Mouse (Mus musculus) G1E (cell line): ENCODE results near the gene Izumo4. TPM values are rescaled to one million over a fixed set of nuclear protein-coding genes. Genes with fewer than 3 reads are reported as not detected.
A peak's percentile ranks its signal among the peaks of the same experiment; 100 is the strongest.

Experiments
- ATAC-seq: 2 replicates; pipeline ENCODE4 v1.8.0; 2016; ENCODE audit warnings: mild to moderate bottlenecking; ENCODE audit not compliant: insufficient number of reproducible peaks, poor library complexity, low FRiP score, severe bottlenecking; ENCODE audit errors: extremely low read depth
- DNase-seq: peaks from one replicate; pipeline ENCODE4 v3.0.0; 2012; ENCODE audit warnings: low spot score
- H3K27me3 ChIP-seq: 2 replicates; pipeline ENCODE4 v1.6.1; 2012; ENCODE audit warnings: mild to moderate bottlenecking, low read length, inconsistent platforms; ENCODE audit not compliant: insufficient read depth
- H3K36me3 ChIP-seq: replicated peaks from 2 replicates; pipeline ENCODE3; 2012; ENCODE audit warnings: mild to moderate bottlenecking, inconsistent platforms
- H3K4me1 ChIP-seq: 2 replicates; pipeline ENCODE4 v1.6.1; 2012; ENCODE audit warnings: low read depth, low read length, inconsistent platforms, mixed read lengths; ENCODE audit not compliant: insufficient read depth
- H3K4me3 ChIP-seq: 2 replicates; pipeline ENCODE4 v1.5.1; 2012; ENCODE audit warnings: low read depth, mild to moderate bottlenecking, inconsistent platforms, low read length, moderate library complexity, mixed read lengths
- H3K9me3 ChIP-seq: replicated peaks from 2 replicates; pipeline ENCODE4 v1.6.1; 2012; ENCODE audit warnings: inconsistent platforms
- CTCF ChIP-seq: IDR thresholded peaks from 2 replicates; pipeline ENCODE4 v1.5.1; 2012; ENCODE audit warnings: low read depth, low read length, inconsistent platforms, mixed read lengths
- GATA1 ChIP-seq: IDR thresholded peaks from 2 replicates; pipeline ENCODE4 v1.6.1; 2012; ENCODE audit warnings: borderline replicate concordance, low read length, inconsistent platforms, mixed read lengths
- GATA2 ChIP-seq: IDR thresholded peaks from 2 replicates; pipeline ENCODE4 v1.6.1; 2012; ENCODE audit warnings: low read depth, low read length, inconsistent platforms, borderline replicate concordance
- POLR2AphosphoS5 ChIP-seq: IDR thresholded peaks from 2 replicates; pipeline ENCODE4 v1.6.1; 2012; ENCODE audit warnings: low read depth, low read length, inconsistent platforms; ENCODE audit not compliant: insufficient replicate concordance
- TAL1 ChIP-seq: conservative IDR thresholded peaks from 2 replicates; pipeline ENCODE4 v1.6.1; 2012; ENCODE audit warnings: low read depth, low read length, inconsistent platforms, mixed read lengths
- polyA plus RNA-seq: library from polyadenylated mRNA; stranded (reverse); fragments of >175 nt; gene quantifications from 2 replicates; pipeline ENCODE4 v1.2.3, GENCODE M21; 2012
- total RNA-seq, 2 experiments: library from RNA; stranded (forward) in 1 of 2; stranded (reverse) in 1 of 2; fragments of 200-1000 nt in 1 of 2; fragments of >200 nt in 1 of 2; fragmentation: Nextera tagmentation in 1 of 2; gene quantifications; 2 replicates each; pipeline ENCODE4 v1.2.3; 2014 to 2017

Izumo4 gene
- total and polyA plus RNA-seq, 3 experiments: 5.9 to 8.2 (median 7.4) TPM

DNA sequence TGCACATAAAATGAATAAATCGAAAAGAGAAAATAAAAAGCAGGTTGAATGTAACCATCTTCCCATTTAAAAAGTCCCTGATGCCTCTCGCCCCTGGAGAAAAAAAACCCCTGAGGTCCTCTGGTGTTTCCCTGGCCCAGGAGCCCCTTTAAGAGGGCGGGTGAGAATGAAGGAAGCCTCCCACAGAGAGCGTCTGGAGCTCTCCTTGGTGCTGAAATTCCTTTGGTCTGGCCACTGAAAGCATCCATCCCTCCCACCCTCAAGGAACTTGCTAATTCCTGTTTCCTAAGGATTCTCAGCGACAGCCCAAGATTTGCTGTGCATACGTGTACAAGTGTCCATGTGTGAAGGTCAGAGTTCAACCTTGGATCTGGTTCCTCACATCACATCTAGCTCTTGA, 46.6 kb downstream of the Izumo4 start:
- Histone ChIP-seq H3K9me3 (no peaks in the 10 kb centered on the region), H3K4me3 (no peak overlapping the region), H3K4me1 (peaks cover 38% of the 10 kb centered on the region), H3K27me3 (peaks cover 8% of the 10 kb centered on the region), H3K36me3 (no peaks in the 10 kb centered on the region)
- TF ChIP-seq GATA2 (no peak), POLR2AphosphoS5 (no peak), TAL1 (no peak), CTCF (no peak), GATA1 (no peak)
- no peak for ATAC-seq
- DNase-seq: no peak

DNA sequence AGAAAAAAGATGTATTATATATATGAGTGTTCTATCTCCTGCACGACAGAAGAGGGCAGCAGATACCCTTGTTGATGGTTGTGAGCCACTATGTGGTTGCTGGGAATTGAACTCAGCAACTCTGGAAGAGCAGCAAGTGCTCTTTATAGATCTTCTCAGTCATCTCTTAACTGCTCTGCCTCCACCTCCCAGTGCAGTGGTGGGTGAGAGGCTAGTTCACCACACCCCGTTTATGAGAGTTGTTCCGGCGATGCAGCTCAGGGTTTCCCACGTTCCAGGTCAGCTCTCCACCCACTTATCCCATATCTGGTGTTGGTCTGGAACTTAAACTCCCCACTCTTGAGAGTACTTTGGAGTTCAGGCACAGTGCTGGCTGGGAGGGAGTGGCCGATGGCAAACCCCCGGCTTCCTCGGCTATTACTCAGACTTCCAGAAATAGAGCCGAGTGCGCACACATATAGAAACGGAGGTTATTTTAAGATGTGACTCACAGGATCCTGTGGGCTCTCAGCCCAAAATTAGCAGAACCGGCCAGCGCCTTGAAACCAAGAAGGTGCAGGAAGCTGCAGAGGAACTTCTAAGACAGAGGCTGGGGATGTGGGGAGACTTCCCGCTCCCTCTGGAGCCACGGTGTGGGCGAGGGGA, 49.3 kb downstream of the Izumo4 start:
- peaks cover 41% of the 10 kb centered on the region for H3K4me1 ChIP-seq

DNA sequence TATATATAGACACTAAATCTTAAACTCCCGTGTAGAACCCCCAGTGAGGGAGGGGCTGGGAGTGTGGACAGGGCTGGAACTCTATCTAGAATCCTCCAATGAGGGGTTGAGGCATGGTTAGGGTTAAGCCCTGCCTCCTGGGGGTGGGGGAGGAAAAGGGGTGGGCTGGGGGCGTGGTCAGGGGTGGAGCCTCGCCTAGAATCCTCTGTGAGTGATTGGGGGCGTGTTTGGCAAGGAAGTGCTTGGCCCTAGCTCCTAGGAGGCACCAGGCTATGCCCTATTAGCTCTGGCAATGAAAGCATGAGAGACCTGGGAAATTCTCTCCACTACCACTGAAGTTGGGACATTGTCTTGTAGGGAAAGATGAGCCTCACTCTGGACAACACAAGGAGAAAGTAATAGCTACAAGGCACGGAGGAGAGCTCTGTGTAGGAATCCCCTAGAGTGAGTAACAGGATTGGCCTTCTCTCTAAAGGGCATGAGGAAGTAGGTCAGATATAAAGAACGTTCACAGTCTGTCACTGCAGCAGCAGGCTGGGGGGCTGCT, 50.2 kb downstream of the Izumo4 start:
- peak; percentile 45 for ATAC-seq
- TF ChIP-seq CTCF (no peak), POLR2AphosphoS5 (no peak), GATA1 (no peak), GATA2 (no peak), TAL1 (no peak)
- H3K4me1 ChIP-seq: peaks cover 49% of the 10 kb centered on the region
- peak overlapping the region; percentile 64; the same call in 1 of the 2 replicates for H3K4me3 ChIP-seq
- DNase-seq: peak; percentile 76
- peaks cover 11% of the 10 kb centered on the region for H3K36me3 ChIP-seq
- peaks cover 2% of the 10 kb centered on the region; the same call in 1 of the 2 replicates for H3K27me3 ChIP-seq
- no peaks in the 10 kb centered on the region for H3K9me3 ChIP-seq

More for the DNA sequence above, 49.3 kb downstream of the Izumo4 start:
- Histone ChIP-seq H3K27me3 (peaks cover 6% of the 10 kb centered on the region), H3K9me3 (no peaks in the 10 kb centered on the region), H3K36me3 (peaks cover 2% of the 10 kb centered on the region), H3K4me3 (peak overlapping the region; percentile 64; the same call in 1 of the 2 replicates)
- DNase-seq (no peak), ATAC-seq (no peak)
- TF ChIP-seq CTCF: no peak
- no peak for TF ChIP-seq GATA1
- no peak for TF ChIP-seq TAL1
- no peak for TF ChIP-seq GATA2
- TF ChIP-seq POLR2AphosphoS5: no peak

DNA sequence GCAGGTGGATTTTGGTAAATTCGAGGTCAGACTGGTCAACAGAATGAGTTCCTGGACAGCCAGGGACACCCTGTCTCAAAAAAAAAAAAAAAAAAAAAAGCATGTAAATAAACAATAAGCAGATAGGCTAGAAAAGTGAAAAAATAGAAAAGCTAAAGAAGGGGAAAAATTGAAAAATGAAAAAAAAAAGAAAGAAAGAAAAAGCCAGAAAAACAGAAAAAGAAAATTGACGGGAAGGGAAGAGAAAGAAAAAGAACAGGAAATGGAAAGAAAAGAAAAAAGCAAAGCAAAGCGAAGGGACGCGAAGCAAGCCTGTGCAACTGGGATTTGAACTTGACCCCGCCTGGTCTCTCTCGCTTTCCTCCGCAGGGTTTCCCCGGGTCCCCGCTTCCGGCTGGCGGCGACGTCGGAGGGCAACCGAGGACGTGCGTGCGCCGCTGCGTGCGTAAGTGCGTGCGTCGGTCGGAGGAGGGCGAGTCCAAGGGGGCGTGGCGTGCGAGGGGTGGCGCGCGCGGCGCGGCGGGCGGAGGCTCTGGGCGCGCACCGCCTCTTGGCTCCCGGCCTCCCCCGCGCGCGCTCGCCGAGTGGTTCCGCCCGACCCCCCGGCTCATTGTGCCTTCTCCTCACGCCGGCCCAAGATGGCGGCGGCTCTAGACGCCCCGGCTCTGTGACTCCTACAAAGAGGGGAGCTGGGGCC, 52.8 kb downstream of the Izumo4 start, which contains the start of gene Dot1l:
Gene Dot1l (plus strand): TSS at position 613 of the 697 bp plus-strand sequence.
- Histone ChIP-seq H3K4me3 (peak within 1 kb of the TSS; percentile 92), H3K36me3 (peaks cover 37% of the 10 kb centered on the region), H3K9me3 (no peaks in the 10 kb centered on the region), H3K4me1 (peaks cover 68% of the 10 kb centered on the region), H3K27me3 (no peaks in the 10 kb centered on the region)
- DNase-seq: peak; percentile 92
- ATAC-seq: peak; percentile 55; the same call in 1 of the 2 replicates
- TF ChIP-seq GATA1 (no peak), TAL1 (no peak), POLR2AphosphoS5 (no peak), CTCF (no peak), GATA2 (no peak)

Other genes starting within 250 kb of the Izumo4 start
Only the 20 nearest of the 26 such genes appear.
- 62.1 and 68.3 TPM in 2 replicates for gene Rexo1, start 140.6 kb upstream of the Izumo4 start, total RNA-seq (2014; fragmentation: Nextera tagmentation)
- 10.9 and 14.3 TPM in 2 replicates for gene Rexo1, start 140.6 kb upstream of the Izumo4 start, total RNA-seq (2017)
- 148 and 173 TPM in 2 replicates for gene Rexo1, start 140.6 kb upstream of the Izumo4 start, polyA plus RNA-seq
- gene Klf16, start 124.9 kb upstream of the Izumo4 start, total RNA-seq (2014; fragmentation: Nextera tagmentation): 10.8 and 14.0 TPM in 2 replicates
- 6.1 and 8.1 TPM in 2 replicates for gene Klf16, start 124.9 kb upstream of the Izumo4 start, total RNA-seq (2017)
- gene Klf16, start 124.9 kb upstream of the Izumo4 start, polyA plus RNA-seq: 105 and 141 TPM in 2 replicates
- 12.4 and 14.6 TPM in 2 replicates for gene Abhd17a, start 111.8 kb upstream of the Izumo4 start, total RNA-seq (2014; fragmentation: Nextera tagmentation)
- 37.8 and 44.0 TPM in 2 replicates for gene Abhd17a, start 111.8 kb upstream of the Izumo4 start, total RNA-seq (2017)
- 574 and 928 TPM in 2 replicates for gene Abhd17a, start 111.8 kb upstream of the Izumo4 start, polyA plus RNA-seq
- gene Scamp4, start 99.3 kb upstream of the Izumo4 start, total RNA-seq (2014; fragmentation: Nextera tagmentation): 37.5 and 39.4 TPM in 2 replicates
- 12.7 and 12.9 TPM in 2 replicates for gene Scamp4, start 99.3 kb upstream of the Izumo4 start, total RNA-seq (2017)
- 72.8 and 87.0 TPM in 2 replicates for gene Scamp4, start 99.3 kb upstream of the Izumo4 start, polyA plus RNA-seq
- gene Adat3, start 99.3 kb upstream of the Izumo4 start, total RNA-seq (2014; fragmentation: Nextera tagmentation): not detected in 2 replicates
- 1.2 and 1.6 TPM in 2 replicates for gene Adat3, start 99.3 kb upstream of the Izumo4 start, total RNA-seq (2017)
- gene Adat3, start 99.3 kb upstream of the Izumo4 start, polyA plus RNA-seq: 19.4 and 23.5 TPM in 2 replicates
- gene Gm49322, start 96.2 kb upstream of the Izumo4 start, total RNA-seq (2014; fragmentation: Nextera tagmentation): 1.1 and 2.2 TPM in 2 replicates
- 0.82 and 1.2 TPM in 2 replicates for gene Gm49322, start 96.2 kb upstream of the Izumo4 start, total RNA-seq (2017)
- gene Gm49322, start 96.2 kb upstream of the Izumo4 start, polyA plus RNA-seq: 2.4 and 2.8 TPM in 2 replicates
- 91.3 and 110 TPM in 2 replicates for gene Csnk1g2, start 79.3 kb upstream of the Izumo4 start, total RNA-seq (2014; fragmentation: Nextera tagmentation)
- gene Csnk1g2, start 79.3 kb upstream of the Izumo4 start, total RNA-seq (2017): 189 and 193 TPM in 2 replicates
- 470 and 513 TPM in 2 replicates for gene Csnk1g2, start 79.3 kb upstream of the Izumo4 start, polyA plus RNA-seq
- 11.1 and 19.7 TPM in 2 replicates for gene Btbd2, start 45.1 kb upstream of the Izumo4 start, total RNA-seq (2014; fragmentation: Nextera tagmentation)
- gene Btbd2, start 45.1 kb upstream of the Izumo4 start, total RNA-seq (2017): 17.9 and 19.2 TPM in 2 replicates
- gene Btbd2, start 45.1 kb upstream of the Izumo4 start, polyA plus RNA-seq: 96.3 and 102 TPM in 2 replicates
- 127 and 140 TPM in 2 replicates for gene Mknk2, start 24.1 kb upstream of the Izumo4 start, total RNA-seq (2014; fragmentation: Nextera tagmentation)
- gene Mknk2, start 24.1 kb upstream of the Izumo4 start, total RNA-seq (2017): 70.4 and 72.2 TPM in 2 replicates
- 455 and 521 TPM in 2 replicates for gene Mknk2, start 24.1 kb upstream of the Izumo4 start, polyA plus RNA-seq
- gene Mob3a, start 207 bp upstream of the Izumo4 start, total RNA-seq (2014; fragmentation: Nextera tagmentation): 44.4 and 52.8 TPM in 2 replicates
- 53.8 and 61.8 TPM in 2 replicates for gene Mob3a, start 207 bp upstream of the Izumo4 start, total RNA-seq (2017)
- gene Mob3a, start 207 bp upstream of the Izumo4 start, polyA plus RNA-seq: 45.8 and 54.2 TPM in 2 replicates
- gene Ap3d1, start 40.1 kb downstream of the Izumo4 start, total RNA-seq (2014; fragmentation: Nextera tagmentation): 121 and 133 TPM in 2 replicates
- 72.3 and 88.3 TPM in 2 replicates for gene Ap3d1, start 40.1 kb downstream of the Izumo4 start, total RNA-seq (2017)
- 37.4 and 39.4 TPM in 2 replicates for gene Ap3d1, start 40.1 kb downstream of the Izumo4 start, polyA plus RNA-seq
- 95.3 and 105 TPM in 2 replicates for gene Dot1l, start 53.0 kb downstream of the Izumo4 start, total RNA-seq (2014; fragmentation: Nextera tagmentation)
- gene Dot1l, start 53.0 kb downstream of the Izumo4 start, total RNA-seq (2017): 8.7 and 9.0 TPM in 2 replicates
- gene Dot1l, start 53.0 kb downstream of the Izumo4 start, polyA plus RNA-seq: 118 and 121 TPM in 2 replicates
- 142 and 172 TPM in 2 replicates for gene Sf3a2, start 96.0 kb downstream of the Izumo4 start, total RNA-seq (2014; fragmentation: Nextera tagmentation)
- gene Sf3a2, start 96.0 kb downstream of the Izumo4 start, total RNA-seq (2017): 8.7 and 9.9 TPM in 2 replicates
- gene Sf3a2, start 96.0 kb downstream of the Izumo4 start, polyA plus RNA-seq: 652 and 920 TPM in 2 replicates
- 122 and 192 TPM in 2 replicates for gene Plekhj1, start 96.4 kb downstream of the Izumo4 start, total RNA-seq (2014; fragmentation: Nextera tagmentation)
- 58.1 and 68.0 TPM in 2 replicates for gene Plekhj1, start 96.4 kb downstream of the Izumo4 start, total RNA-seq (2017)
- 285 and 325 TPM in 2 replicates for gene Plekhj1, start 96.4 kb downstream of the Izumo4 start, polyA plus RNA-seq
- 1.7 and 1.8 TPM in 2 replicates for gene Amh, start 103.1 kb downstream of the Izumo4 start, total RNA-seq (2014; fragmentation: Nextera tagmentation)
- 0.17 and 0.27 TPM in 2 replicates for gene Amh, start 103.1 kb downstream of the Izumo4 start, total RNA-seq (2017)
- 1.6 and 1.8 TPM in 2 replicates for gene Amh, start 103.1 kb downstream of the Izumo4 start, polyA plus RNA-seq
- not detected in 2 replicates for gene Jsrp1, start 111.3 kb downstream of the Izumo4 start, total RNA-seq (2014; fragmentation: Nextera tagmentation)
- gene Jsrp1, start 111.3 kb downstream of the Izumo4 start, total RNA-seq (2017): not detected in 2 replicates
- 0.07 and 0.09 TPM in 2 replicates for gene Jsrp1, start 111.3 kb downstream of the Izumo4 start, polyA plus RNA-seq
- gene Oaz1, start 124.5 kb downstream of the Izumo4 start, total RNA-seq (2014; fragmentation: Nextera tagmentation): 310 and 444 TPM in 2 replicates
- gene Oaz1, start 124.5 kb downstream of the Izumo4 start, total RNA-seq (2017): 228 and 347 TPM in 2 replicates
- 1,655 and 2,091 TPM in 2 replicates for gene Oaz1, start 124.5 kb downstream of the Izumo4 start, polyA plus RNA-seq
- gene Lingo3, start 141.9 kb downstream of the Izumo4 start, total RNA-seq (2014; fragmentation: Nextera tagmentation): not detected in 2 replicates
- gene Lingo3, start 141.9 kb downstream of the Izumo4 start, total RNA-seq (2017): 0.05 and 0.06 TPM in 2 replicates
- not detected in 2 replicates for gene Lingo3, start 141.9 kb downstream of the Izumo4 start, polyA plus RNA-seq
- 51.2 and 53.5 TPM in 2 replicates for gene Lsm7, start 153.0 kb downstream of the Izumo4 start, total RNA-seq (2014; fragmentation: Nextera tagmentation)
- 282 and 373 TPM in 2 replicates for gene Lsm7, start 153.0 kb downstream of the Izumo4 start, total RNA-seq (2017)
- gene Lsm7, start 153.0 kb downstream of the Izumo4 start, polyA plus RNA-seq: 226 and 269 TPM in 2 replicates
- 46.0 and 55.1 TPM in 2 replicates for gene Sppl2b, start 153.1 kb downstream of the Izumo4 start, total RNA-seq (2014; fragmentation: Nextera tagmentation)
- 18.0 and 22.1 TPM in 2 replicates for gene Sppl2b, start 153.1 kb downstream of the Izumo4 start, total RNA-seq (2017)
- 76.6 and 92.5 TPM in 2 replicates for gene Sppl2b, start 153.1 kb downstream of the Izumo4 start, polyA plus RNA-seq